Mouse (Mus musculus): Measurements from ENCODE around the gene S1pr4.

DNA sequence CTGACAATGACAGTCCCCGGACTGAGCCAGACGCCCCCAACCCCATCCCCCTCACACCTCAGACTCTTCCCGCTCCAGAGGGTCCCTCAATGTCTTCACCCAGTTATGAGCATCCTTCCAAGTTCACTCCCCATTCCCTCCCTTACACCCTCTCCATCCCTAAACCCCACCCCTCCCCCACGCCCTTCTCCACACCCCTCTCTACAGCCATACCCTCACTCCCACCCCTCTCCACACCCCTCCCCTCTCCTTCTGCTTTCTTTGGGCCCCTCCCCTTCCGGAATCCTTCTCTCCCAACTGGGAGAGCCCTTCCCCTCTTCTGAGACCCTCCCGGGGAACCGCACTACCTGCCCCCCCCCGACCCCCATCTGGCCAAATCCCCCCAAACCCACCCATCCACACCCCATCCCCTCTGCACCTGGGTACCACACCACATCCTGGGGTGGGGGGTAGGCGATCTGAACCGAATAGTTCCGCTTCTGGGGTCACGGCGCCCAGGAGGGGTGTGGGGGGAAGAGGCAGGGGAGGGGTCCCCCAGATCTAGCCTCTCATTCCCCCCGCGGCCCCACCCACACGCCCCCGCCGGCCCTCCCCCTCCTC lies 27.4 kb downstream of the S1pr4 start:
- TF ChIP-seq CTCF (IDR thresholded peaks at IDR 0.05; ENCODE audit: extremely low read depth, insufficient read length, insufficient replicate concordance, low read depth, low read length) (no peak), POLR2A (IDR thresholded peaks at IDR 0.05; ENCODE audit: low read depth, low read length) (no peak)
